Mouse (Mus musculus) limb, embryonic 10.5 days (tissue): ENCODE data around the gene Stil. TPM values are rescaled to one million over a fixed set of nuclear protein-coding genes. Genes with fewer than 3 reads are reported as not detected.
A peak's percentile ranks its signal among the peaks of the same experiment; 100 is the strongest.

ENCODE experiments used
- DNase-seq: peaks from one replicate; pipeline ENCODE4 v3.0.0-alpha.2; 2017; ENCODE audit warnings: low spot score
- H3K27ac ChIP-seq: fragments of 300-500 bp; sonication (generic); 2 replicates; pipeline ENCODE4 v1.5.1; 2016; ENCODE audit warnings: mild to moderate bottlenecking
- H3K27me3 ChIP-seq: fragments of 300-500 bp; sonication (generic); 2 replicates; pipeline ENCODE4 v1.6.1; 2016; ENCODE audit warnings: low read depth, mild to moderate bottlenecking; ENCODE audit not compliant: poor library complexity, severe bottlenecking
- H3K36me3 ChIP-seq: fragments of 300-500 bp; sonication (generic); 2 replicates; pipeline ENCODE4 v1.6.1; 2016; ENCODE audit warnings: mild to moderate bottlenecking, moderate library complexity
- H3K4me1 ChIP-seq: fragments of 300-500 bp; sonication (generic); 2 replicates; pipeline ENCODE4 v1.6.1; 2016
- H3K4me3 ChIP-seq: fragments of 300-500 bp; sonication (generic); 2 replicates; pipeline ENCODE4 v1.5.1; 2016; ENCODE audit warnings: mild to moderate bottlenecking, moderate library complexity
- H3K9me3 ChIP-seq: fragments of 300-500 bp; sonication (generic); replicated peaks from 2 replicates; pipeline ENCODE4 v1.6.1; 2016; ENCODE audit warnings: mild to moderate bottlenecking
- WGBS: fragments of 180-500 bp; shearing (Covaris S2); methylation state at CpG from one replicate; pipeline ENCODE4 v1.1.7; 2016; 5-methylcytosine and 5-hydroxymethylcytosine counted together
- polyA plus RNA-seq: library from polyadenylated mRNA; unstranded; fragments of >200 nt; fragmentation: Nextera tagmentation; extraction: Ambion mirVana; gene quantifications from 2 replicates; pipeline ENCODE4 v1.2.1, GENCODE M21; 2016

The Stil gene
- polyA plus RNA-seq, 1 experiment from 2014 or later: 19.8 TPM

DNA sequence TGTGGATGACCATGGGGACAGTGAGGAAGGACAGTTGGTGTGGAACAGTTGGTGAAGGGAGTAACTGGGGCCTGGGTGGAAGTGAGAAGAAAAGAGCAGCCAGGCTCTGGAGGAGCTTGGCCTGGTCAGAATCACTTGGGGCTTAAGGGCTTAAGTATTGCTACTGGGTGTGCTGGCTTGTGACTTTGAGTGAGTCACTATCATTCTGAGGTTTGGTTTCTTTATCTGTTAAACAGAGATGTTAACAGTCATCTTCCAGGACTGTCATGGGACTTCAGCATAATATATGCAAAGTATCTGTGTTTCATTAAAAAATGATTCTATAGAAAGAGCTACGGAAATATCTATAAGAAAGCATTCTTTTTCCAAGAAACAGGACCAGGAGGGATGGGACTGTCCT lies 74.8 kb downstream of the Stil start:
- 90% methylated on average over 1 of the region's 1 CpGs for WGBS
- Histone ChIP-seq H3K36me3 (no peaks in the 10 kb centered on the region), H3K4me3 (no peak overlapping the region), H3K4me1 (peaks cover 17% of the 10 kb centered on the region), H3K27ac (no peak overlapping the region), H3K27me3 (peaks cover 22% of the 10 kb centered on the region; the same call in 1 of the 2 replicates), H3K9me3 (no peaks in the 10 kb centered on the region)
- no peak for DNase-seq

DNA sequence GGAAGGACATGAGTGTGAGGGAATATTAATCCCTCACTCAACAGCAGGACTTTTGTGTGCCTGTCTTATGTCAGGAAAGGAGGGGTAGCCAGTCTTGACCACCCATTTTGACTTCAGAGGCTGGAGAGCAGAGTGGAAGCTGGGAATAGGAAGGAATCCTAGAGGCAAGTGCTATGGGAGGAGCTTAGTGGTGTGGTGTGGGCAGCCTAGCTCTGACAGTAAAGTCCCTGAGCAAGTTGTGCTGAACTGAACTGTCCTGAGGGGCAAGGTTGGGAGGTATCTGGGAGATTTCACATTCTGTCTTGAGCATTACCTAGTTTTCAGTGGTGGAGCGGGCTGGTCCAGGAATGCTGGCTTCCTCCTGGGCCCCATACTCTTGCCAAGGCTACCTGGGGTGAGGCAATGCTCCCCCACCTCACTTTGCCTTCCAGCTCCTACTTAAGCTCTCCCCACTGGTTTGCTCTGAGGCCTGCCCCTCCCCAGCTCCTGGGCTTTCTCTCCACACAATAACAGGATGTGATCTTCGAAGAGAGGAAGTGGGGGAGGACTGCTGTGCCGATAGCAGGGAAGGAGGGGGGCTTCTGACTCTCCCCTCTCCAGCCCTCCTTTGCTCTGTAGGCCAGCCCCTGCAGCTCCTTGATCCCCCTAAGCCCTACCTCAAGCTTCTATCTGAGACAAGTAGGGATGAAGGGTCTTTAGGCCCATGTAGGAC lies 75.4 kb downstream of the Stil start:
- no peak for DNase-seq
- H3K4me3 ChIP-seq: no peak overlapping the region
- 58% methylated on average over 3 of the region's 3 CpGs for WGBS
- H3K9me3 ChIP-seq: no peaks in the 10 kb centered on the region
- peaks cover 16% of the 10 kb centered on the region; the same call in 1 of the 2 replicates for H3K27me3 ChIP-seq
- no peaks in the 10 kb centered on the region for H3K36me3 ChIP-seq
- 0 out of 2 replicates have a peak overlapping the region, but pooled peaks have one; percentile 14 for H3K27ac ChIP-seq
- H3K4me1 ChIP-seq: peaks cover 18% of the 10 kb centered on the region

DNA sequence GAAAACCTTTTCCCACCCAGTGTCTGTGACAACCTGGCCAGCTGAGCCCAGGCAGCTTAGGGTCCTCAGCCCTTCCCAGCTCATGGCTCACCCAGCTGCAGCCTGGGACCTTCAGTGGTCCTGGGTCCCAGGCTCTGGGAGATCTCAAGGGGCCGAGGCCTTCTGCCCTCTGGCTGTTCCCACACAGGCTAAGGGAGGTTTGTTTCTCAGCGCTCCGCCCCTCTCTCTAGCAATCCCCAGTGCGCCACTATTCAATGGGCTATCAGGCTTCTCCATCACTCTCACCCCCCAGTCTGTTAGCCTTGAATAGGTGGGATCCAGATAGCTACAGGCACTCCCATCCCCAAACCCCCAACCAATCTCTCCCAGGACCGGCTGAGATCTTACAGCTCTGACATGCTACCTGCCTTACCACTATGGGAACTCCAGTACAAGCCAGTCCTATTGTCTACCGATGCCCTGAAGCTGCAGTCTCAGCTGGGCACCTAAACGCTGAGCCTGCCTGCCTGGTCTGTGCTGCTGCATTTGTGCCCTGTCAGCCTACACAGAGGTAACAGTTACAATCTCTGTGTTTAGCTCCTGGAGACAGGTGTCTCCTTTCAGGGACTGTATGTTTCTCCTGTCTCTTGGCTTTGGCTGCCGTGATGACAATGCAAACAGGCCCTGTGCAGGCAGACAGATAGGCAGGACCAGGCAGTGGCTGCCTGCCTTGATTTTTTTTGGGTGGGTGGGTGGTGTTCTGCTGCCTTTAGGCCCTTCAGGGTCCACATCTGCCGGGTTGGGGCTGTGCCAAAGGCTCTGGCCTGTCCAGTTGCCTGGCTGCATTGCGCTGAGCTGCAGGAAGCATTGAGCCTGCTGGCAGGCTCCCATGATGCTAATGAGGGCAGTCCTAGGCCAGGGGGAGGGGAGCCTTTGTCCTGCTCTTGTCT lies 79.2 kb downstream of the Stil start:
- Histone ChIP-seq H3K4me1 (peaks cover 18% of the 10 kb centered on the region), H3K27ac (no peak overlapping the region), H3K27me3 (peaks cover 16% of the 10 kb centered on the region; the same call in 1 of the 2 replicates), H3K4me3 (no peak overlapping the region), H3K9me3 (no peaks in the 10 kb centered on the region), H3K36me3 (no peaks in the 10 kb centered on the region)
- no peak for DNase-seq
- 37% methylated on average over 10 of the region's 10 CpGs for WGBS

DNA sequence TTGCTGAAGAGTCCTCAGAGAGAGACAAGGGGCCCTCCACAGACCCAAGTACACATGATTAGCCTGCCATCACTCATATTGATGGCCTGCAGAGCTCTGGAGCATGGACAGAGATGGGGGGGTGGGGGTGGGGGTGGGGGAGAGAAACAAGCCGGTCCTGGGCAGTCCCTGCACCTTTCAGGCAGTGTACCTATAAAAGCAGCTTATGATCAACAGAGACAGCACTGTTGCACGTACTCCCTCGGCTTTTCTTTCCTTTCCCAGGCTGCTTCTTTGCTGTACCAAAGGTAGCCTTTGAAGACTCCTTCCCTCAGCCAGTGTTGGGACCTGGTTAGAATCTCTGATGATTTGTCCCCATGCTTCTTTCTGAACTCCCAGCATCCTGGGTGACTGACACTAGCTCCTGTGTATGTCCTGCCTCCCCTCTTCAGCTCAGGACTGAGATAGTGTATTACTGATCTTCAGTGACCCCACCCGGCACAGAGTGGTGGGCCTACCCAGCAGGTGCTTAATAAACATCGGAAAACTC lies 79.9 kb downstream of the Stil start:
- DNase-seq: no peak
- H3K27me3 ChIP-seq: peaks cover 20% of the 10 kb centered on the region; the same call in 1 of the 2 replicates
- H3K27ac ChIP-seq: no peak overlapping the region
- no peaks in the 10 kb centered on the region for H3K9me3 ChIP-seq
- WGBS: 30% methylated on average over 5 of the region's 5 CpGs
- no peaks in the 10 kb centered on the region for H3K36me3 ChIP-seq
- no peak overlapping the region for H3K4me3 ChIP-seq
- H3K4me1 ChIP-seq: peaks cover 18% of the 10 kb centered on the region

DNA sequence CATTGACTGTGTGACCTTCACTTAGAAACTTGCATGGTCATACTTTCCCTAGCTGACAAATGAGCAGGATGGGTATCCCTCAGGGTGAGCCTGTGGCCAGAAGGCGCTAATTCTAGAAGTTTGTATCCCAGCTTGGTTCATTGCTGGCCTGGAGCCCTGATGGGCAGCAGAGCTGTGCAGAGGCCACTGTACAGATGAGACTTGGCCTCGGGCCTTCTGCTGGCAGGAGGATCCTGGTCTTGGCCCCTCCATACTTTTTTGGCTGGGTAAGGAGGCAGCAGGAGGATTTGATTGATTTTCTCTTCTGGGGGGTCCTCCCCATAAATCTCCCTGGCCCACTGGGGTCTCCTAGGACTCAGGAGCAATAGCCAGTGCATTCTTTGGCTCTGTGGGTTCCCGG lies 83.1 kb downstream of the Stil start:
- 80% methylated on average over 3 of the region's 3 CpGs for WGBS
- peaks cover 11% of the 10 kb centered on the region for H3K4me1 ChIP-seq
- peaks cover 39% of the 10 kb centered on the region for H3K27me3 ChIP-seq
- DNase-seq: no peak
- no peak overlapping the region for H3K27ac ChIP-seq
- H3K4me3 ChIP-seq: no peak overlapping the region
- H3K36me3 ChIP-seq: no peaks in the 10 kb centered on the region
- no peaks in the 10 kb centered on the region for H3K9me3 ChIP-seq

DNA sequence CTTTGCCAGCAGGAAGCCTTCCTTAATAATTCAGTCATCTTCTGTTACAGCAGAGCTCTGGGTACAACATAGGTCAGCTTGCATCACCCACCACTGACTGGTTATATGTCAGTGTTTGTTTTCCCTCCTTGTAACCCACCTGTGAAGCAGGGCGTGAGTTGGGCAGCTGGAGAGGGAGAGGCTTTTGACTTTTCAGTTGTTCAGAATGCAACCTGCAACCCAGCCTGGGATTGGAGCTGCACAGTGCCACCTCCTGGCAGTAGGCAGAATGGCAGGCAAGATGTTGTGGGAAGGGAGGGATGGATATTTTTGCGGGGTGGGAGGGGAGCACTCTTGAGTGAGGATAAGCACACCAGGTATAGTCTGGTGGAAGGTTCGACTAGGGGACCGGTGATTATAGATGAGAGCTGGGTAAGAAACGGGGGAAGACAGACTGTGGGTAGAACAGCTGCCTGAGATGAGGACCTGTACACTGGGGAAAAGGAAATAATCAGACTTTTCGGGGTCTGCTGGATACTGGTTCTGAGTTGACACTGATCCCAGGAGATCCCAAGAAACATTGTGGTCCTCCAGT lies 85.7 kb downstream of the Stil start:
- H3K4me1 ChIP-seq: 0 out of 2 replicates have a peak, but pooled peaks cover 9% of the 10 kb centered on the region
- 23% methylated on average over 6 of the region's 6 CpGs for WGBS
- H3K4me3 ChIP-seq: no peak overlapping the region
- H3K9me3 ChIP-seq: no peaks in the 10 kb centered on the region
- no peak overlapping the region for H3K27ac ChIP-seq
- DNase-seq: peak; percentile 76
- H3K36me3 ChIP-seq: no peaks in the 10 kb centered on the region
- peaks cover 57% of the 10 kb centered on the region for H3K27me3 ChIP-seq

DNA sequence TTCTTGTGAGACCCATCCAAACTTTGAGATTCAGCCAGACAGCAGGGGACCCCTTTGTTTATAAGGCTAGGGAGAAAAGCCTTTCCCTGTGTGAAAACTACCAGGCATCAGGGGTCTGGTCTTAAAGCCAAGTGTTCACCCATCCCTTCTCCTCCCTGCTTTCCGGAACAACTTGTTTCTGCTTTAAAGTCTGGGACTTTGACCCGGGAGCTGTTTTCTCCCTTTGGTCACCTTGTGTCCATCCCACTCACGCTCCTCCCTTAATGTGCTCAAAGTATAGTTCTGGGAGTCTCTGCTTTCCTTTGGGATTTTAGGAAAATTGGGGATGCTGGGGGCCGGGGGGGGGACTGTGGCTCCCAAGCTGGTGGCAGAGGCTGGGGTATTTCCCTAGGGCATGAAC lies 86.3 kb downstream of the Stil start:
- Histone ChIP-seq H3K36me3 (no peaks in the 10 kb centered on the region), H3K27ac (no peak overlapping the region), H3K4me1 (0 out of 2 replicates have a peak, but pooled peaks cover 9% of the 10 kb centered on the region), H3K4me3 (no peak overlapping the region), H3K27me3 (peaks cover 58% of the 10 kb centered on the region), H3K9me3 (no peaks in the 10 kb centered on the region)
- DNase-seq: no peak
- WGBS: 73% methylated on average over 4 of the region's 4 CpGs

DNA sequence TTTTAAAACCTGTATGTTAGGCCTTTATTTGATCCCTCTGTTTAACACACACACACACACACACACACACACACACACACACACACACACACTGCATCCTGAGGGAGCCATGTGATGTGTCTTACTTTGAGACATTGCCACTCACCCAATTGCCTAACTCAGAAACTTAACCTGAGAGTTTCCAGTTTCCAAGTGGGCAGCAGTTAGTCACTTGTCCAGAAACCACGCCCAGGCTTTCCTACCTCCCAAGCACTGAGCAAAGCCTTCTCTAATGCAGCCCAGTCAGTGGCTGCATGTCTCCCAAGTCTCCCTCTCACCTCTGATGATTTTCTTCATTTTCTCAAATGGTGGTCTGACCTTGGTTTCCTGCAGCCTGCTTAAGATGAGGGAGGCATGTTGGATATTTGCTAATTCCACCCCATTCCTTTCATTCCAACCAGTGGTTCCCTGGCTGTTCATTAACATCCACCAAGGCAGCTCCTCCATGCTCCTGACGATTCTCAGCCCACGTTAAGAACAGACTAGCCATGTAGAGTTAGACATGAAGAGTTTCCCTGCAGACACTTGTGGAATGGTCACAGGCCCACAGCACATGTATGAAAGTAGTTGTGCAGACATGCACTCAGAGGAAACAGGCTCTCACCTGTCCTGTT lies 86.9 kb downstream of the Stil start:
- Histone ChIP-seq H3K27ac (no peak overlapping the region), H3K27me3 (peaks cover 61% of the 10 kb centered on the region), H3K4me3 (no peak overlapping the region), H3K36me3 (no peaks in the 10 kb centered on the region), H3K4me1 (0 out of 2 replicates have a peak, but pooled peaks cover 9% of the 10 kb centered on the region), H3K9me3 (no peaks in the 10 kb centered on the region)
- no peak for DNase-seq
- WGBS: 73% methylated on average over 3 of the region's 3 CpGs

DNA sequence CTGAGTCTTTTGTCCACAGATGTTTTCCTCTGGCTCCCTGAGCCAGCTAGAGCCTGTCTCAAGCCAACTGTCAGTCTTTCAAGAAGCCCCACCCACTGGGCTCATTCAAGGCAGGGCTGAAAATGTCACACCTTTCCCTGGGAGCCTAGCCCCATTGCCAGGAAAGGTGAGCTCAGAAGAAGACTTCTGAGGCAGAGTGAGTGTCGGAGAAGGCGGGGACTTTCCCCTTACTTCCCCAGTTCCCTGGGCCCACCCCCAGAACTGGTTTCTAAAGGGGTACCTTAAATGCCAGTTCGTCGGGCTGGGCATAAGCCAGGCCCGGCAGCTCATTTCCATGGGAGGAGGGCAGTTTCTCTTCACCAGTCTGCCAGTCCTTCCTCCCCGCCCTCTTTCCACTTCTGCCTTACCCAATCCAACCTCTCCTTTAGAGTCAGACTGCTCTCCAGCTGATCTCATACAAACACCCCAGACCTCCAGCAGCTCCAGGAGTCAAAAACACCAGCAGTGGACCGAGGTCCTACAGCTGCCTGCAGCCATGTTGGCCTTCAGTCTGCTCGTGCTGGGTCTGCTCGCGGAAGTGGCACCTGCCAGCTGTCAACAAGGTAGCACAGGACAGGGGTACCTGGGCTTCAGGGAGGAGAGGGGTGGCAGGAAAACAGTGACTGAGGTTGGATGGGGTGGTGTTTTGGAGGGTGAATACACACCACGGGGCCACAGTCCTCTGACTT lies 88.8 kb downstream of the Stil start, which contains the start of gene Pdzk1ip1:
Pdzk1ip1 (plus strand) TSS at position 98 of the 728 bp plus-strand sequence.
- Histone ChIP-seq H3K27ac (peak within 1 kb of the TSS; percentile 54), H3K4me1 (0 out of 2 replicates have a peak, but pooled peaks cover 9% of the 10 kb centered on the region), H3K27me3 (peaks cover 72% of the 10 kb centered on the region), H3K4me3 (peak within 1 kb of the TSS; percentile 17), H3K9me3 (no peaks in the 10 kb centered on the region), H3K36me3 (no peaks in the 10 kb centered on the region)
- no peak for DNase-seq
- 15% methylated on average over 11 of the region's 11 CpGs for WGBS

DNA sequence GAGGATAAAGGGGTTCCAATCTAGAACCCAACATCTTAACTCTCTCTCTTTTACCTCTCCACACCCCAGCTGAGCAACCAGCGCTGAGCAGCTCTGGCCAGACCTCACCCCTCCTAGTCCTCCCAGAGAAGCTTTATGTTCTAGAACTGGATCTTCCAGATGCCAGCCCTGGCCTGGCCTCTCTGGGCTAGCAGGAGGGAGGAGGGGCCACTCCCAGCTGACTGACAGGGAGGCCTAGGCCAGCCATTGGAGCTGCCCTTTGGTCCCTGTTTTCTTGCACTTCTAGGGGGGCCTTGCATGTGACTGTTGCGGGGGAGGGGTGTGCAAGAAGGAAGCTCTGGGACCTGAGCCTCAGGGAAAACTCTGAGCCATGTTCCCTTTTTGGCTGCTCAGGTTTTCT lies 90.6 kb downstream of the Stil start:
- 61% methylated on average over 2 of the region's 2 CpGs for WGBS
- peaks cover 11% of the 10 kb centered on the region for H3K4me1 ChIP-seq
- no peak for DNase-seq
- no peak overlapping the region for H3K27ac ChIP-seq
- H3K9me3 ChIP-seq: no peaks in the 10 kb centered on the region
- no peak overlapping the region for H3K4me3 ChIP-seq
- H3K27me3 ChIP-seq: peaks cover 86% of the 10 kb centered on the region
- no peaks in the 10 kb centered on the region for H3K36me3 ChIP-seq

DNA sequence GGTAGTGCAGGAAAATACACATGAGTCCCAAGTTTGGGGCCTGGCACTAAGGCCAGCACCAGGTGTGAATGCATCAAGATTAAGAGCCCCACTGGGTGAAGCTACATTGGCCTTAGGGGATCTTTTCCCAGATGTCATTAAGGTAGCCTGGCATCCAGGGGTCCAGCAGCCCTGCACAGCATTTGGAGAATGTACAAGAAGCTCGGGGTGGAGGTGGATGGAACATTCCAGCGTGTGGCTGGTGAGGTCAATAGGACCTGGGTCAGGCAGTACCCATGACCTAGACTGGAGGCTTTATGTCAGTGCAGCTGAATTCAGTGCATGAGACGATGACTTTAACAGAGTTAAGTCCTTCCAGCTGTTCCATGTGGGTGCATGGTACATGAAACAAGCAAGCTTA lies 91.8 kb downstream of the Stil start:
- peaks cover 91% of the 10 kb centered on the region for H3K27me3 ChIP-seq
- 83% methylated on average over 3 of the region's 3 CpGs for WGBS
- DNase-seq: no peak

More for the DNA sequence above, 91.8 kb downstream of the Stil start:
- Histone ChIP-seq H3K4me3 (no peak overlapping the region), H3K9me3 (no peaks in the 10 kb centered on the region), H3K36me3 (no peaks in the 10 kb centered on the region), H3K4me1 (peaks cover 24% of the 10 kb centered on the region), H3K27ac (no peak overlapping the region)
